Mouse (Mus musculus) kidney, adult 18-20 months (tissue): ENCODE measurements around the gene Kcnh1.

ENCODE experiments used
- DNase-seq: peaks from one replicate; pipeline ENCODE4 v3.0.0; 2021

Gene Kcnh1

DNA sequence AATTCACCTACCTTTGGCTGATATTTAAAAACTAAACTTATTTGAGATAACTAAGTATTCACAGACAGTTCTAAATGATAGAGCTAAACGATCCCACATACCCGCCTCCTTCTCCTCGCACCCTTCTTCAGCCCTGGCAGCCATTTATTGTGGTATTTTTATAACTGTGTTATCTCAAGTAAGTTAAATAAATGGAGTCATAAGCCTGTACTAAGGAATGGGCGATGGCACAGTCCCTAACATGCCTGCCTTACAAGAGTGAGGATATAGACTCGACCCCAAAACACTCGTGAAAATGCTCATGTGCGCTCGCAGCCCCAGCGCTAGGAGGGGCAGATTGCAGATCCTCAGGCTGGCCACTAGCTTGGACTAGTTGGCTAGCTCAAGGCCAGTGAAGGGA is 79.3 kb downstream of the Kcnh1 start:
- no peak for DNase-seq

DNA sequence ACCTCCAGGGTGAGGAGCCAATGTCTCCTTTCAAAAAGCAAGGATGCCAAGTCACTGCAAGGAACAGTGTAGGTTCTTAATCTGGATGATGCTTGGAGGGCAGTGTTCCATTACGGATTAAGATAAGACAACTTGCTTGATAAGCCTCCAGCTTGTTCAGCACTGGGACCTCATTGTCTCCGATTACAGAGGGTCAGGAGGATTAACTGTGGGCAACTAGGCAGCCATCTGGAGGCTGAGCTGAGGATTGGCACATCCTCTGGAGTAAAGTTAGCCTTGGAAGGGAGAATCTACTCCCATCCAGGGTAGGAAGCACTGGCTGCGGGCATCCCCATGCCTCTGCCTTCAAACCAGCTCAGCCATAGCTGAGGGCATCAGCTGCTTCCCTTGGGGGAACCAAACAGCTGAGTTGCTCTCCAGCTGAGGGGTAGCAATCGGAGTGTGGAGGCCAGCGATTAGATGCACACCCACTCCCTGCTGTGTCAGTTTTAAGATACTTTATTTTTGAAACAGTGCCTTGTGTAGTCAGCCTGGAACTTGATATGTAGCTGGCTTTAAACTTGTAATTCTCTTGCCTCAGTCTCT is 87.3 kb downstream of the Kcnh1 start:
- no peak for DNase-seq

DNA sequence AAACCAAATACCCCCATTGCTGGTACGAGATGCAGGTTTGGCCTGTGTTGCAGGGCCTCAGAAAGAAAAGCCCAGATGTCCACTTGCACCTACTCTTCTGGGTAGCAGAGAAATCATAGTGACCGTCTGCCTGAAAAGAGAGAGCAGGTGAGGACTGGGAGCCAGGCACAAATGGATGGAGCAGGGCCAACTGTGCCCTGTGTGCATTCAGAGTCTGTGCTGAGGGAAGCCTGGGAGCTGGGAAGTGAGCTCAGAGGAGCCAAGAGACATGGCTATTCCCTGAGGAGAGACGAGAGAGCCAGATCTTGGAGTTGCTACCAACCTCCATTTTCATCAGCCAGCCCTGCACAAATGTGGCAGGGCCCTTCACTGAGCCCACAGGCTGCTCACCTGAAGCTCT is 93.8 kb downstream of the Kcnh1 start:
- DNase-seq, result no peak

DNA sequence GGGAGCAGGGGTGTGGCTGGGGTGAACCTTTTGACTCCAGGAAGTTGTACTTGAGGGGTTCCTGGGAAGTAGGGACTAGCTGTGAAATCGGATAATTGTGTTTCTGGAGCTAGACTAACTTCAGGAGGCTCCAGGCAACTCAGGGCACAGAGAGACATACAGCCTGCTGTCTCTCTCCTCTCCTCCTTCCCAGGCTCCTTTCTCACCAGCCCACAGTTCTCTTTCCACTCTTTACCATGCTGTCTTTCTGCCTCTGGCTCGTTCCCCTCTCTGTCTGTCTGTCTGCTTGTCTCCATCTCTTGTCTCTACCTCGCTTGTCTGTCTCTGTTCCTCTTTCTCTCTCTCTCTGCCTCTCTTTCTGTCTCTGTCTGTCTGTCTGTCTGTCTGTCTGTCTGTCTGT is 94.4 kb downstream of the Kcnh1 start:
- no peak for DNase-seq

DNA sequence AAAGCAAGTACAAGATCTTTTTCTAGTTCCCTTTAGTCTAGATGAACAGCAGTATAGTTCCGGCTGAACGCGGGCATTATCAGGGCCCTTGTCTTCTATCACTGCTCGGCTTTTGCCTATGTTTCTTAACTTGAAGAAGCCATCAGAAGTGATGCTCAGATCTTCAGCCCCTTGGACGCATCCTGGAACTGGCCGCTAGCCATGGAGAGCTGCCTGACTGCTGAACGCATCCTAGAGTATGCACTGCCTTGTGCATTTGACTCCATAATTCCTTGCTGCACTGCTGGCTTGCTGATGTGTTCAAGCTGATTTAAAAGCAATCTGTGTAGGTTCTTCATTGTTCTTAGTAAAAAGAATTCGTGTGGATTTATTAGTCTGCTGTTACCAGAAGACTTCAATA is 97.9 kb downstream of the Kcnh1 start:
- no peak for DNase-seq

DNA sequence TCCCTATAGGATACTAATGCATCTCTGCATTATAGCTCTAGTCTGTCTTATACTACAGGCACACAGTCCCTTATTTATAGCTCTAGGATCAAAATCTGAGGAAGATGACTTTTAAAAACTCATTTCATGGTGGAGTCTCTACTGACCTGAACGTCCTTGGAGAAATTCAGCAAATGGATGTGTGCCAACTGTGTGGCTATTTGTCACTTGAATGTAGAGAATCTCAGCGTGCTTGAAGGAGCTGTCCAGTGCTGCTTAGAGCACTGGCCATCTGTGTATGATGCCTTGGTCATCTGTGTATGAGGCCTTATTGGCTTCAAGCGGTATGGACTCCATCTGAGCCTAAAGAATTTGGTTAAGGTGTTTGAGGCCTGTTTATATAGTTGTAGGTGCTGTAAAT is 100.7 kb downstream of the Kcnh1 start:
- no peak for DNase-seq

DNA sequence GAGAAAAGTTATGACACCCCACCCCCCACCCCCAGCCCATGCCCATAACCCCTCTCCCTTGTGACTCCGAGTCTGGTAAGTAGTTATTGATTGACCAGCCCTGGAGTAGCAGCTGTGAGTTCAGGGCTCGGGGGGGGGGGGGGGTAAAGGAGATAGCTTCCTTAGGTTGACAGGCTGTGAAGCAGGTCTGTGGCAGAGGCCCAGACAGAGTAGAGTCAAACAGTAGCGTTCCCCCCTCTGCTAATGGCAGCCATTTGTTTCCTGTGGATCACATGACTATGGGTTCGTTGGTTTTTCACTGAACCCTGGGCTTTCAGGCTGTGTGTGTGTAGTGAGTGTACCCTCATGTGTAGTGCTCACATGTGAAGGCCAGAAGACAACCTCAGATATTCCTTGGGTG is 102.8 kb downstream of the Kcnh1 start:
- DNase-seq, result no peak

DNA sequence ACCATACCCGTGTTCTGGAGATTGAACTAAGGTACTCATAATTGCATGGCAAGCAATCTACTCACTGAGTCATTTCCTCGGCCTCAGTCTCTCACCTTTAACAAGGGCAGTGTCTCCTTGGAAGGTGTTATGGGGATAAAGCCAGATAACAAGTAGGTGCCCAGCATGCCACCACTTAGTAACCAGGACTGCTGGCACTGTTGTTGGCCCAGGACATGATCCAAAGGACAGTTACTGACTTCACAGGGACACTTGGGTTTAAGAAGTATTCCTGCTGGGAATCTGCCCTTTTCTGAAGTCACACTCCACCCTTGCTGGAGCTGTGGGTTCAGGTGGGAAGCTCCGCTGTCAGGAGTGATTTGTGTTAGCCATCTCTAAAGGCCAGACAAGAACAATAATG is 103.3 kb downstream of the Kcnh1 start:
- DNase-seq, result no peak

DNA sequence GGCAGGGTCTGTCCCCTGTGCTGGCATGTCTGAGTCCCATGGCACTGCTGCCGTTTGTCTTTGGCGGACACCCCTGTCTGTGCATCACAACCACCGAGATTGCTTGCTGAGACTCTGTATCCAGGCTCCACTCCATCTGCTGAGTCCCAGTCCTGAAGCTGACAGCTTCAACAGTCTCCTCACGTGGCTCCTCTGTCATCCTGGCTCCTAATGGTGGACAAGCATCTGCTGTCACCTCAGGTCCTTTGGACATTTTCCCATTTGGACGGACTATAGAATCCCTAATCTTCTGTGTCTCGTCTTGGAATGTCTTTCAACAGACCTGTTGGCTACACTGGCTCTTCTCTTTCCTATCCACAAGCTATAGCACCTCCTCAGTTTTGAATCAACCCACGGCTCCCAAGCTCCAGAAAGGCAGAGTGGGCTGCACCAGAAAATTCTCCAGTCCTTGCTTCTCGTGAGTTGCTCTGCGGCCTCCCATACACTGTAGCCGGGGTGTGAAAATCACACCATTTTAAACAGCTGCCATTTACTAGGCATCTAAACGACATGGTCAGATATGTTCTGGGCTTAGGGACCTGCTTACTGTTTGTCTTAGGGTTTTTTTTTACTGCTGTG is 104.8 kb downstream of the Kcnh1 start:
- DNase-seq, result no peak

DNA sequence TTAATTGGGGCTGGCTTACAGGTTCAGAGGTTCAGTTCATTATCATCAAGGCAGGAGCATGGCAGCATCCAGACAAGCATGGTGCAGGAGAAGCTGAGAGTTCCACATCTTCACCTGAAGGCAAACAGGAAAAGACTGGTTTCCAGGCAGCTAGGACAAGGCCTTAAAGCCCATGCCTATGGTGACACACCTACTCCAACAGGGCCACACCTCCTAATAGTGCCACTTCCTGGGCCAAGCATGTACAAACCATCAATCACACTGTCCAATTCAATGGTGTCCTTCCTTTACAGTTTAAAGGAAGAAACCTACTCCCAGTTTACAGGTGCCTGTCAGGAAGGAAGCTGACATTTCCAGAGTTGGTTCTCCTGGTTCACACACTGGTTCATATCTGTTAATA is 105.3 kb downstream of the Kcnh1 start:
- DNase-seq, result no peak

DNA sequence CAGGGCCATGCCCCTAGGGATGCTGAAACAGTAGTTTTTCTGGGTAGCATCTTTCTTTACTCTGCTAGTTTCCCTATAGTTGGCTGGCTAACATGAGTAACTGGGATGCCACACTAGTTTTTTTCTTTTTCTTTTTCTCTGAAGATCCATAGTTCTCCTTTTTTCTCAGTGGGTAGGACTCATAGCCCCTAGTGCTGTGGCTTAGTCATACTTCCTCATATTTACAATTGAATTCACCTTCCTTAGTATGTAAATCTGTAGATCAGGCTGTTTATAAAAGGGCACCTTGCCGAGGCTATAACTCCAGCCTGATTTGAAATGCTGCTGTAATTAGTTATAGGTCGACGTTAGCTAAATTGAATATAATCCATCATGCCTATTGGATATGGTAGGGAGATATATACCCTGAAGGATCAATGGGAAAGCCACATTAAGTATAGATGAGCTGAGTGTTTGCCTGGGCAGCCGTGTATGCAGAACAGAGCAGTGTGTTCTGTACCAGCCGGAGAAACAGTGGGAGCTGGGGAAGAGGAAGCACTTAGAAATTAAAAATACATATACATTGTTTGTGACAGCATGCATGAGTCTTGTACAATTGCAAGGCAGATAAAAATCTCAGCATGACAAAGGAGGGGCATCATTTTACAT is 107.0 kb downstream of the Kcnh1 start:
- no peak for DNase-seq

DNA sequence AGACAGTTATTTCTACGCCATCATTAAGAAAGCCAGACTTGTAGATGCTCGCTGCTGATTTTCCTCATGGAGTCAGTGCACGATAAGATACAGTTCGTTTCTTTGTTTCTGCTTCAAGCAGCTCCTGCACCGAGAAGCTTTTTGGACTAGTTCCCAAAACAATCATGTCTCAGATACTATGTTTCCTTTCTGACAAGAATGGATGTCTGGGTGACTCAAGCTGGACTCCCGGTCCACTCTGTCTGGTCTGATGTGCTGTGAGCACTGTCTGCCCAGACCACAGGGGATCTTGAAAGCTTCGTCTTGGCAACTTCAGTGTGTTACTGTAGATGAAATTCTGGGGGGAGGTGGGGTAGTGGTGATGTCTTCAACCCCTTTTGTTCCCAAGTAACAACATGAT is 109.8 kb downstream of the Kcnh1 start:
- no peak for DNase-seq

DNA sequence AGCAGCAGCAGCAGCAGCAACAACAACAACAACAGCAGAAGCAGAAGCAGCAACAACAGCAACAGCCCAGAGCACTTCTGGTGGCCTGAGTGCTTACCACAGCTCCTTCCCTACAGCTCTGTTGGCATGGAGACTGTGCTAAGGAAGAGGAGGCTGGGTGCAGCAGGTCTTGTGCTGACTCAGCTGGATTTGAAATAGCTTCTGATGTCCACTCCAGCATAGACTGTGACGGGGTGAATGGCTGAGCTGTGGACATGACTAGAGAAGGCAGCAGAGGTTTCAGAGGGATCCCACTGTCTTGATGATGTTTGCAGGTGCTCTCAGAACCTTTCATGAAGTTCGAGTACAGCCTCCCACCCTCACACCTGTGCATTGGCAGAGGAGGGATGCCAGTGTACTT is 113.0 kb downstream of the Kcnh1 start:
- DNase-seq, result no peak

DNA sequence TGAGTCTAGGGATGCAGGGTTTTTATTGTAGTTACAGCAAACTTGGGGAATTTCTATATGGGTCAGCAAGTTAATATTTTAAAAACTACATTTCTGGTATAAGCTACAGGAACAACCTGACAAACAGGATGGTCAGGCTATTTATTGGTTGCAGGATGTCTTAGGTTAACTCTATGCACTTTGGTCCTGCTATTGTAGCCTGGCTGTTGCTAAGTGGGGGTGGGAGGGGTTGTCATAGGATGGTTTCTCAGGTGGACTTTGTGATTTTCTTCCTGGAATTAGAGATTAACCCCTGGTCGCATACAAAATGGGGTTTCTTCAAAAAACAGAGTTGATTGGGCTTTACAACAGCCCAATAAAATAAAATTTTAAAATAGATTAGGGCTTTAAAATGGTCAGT is 114.6 kb downstream of the Kcnh1 start:
- no peak for DNase-seq

DNA sequence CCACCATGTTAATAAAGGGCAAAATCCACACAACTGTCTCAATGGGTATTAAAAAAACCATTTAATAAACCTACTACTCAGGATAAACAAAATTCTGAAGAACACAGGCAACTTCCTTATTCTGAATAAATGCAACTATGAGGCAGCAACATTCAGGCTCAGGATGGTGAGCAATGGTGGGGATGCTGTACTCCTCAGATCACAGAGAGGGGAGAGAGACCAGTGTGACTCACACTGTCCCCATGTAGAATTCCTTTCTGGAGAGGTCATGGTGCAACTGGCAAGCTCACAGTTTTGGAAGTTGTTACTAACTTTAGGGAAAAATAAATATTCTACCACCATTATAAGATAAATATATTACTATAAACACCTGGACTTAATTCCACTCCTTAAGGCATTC is 116.5 kb downstream of the Kcnh1 start:
- no peak for DNase-seq

DNA sequence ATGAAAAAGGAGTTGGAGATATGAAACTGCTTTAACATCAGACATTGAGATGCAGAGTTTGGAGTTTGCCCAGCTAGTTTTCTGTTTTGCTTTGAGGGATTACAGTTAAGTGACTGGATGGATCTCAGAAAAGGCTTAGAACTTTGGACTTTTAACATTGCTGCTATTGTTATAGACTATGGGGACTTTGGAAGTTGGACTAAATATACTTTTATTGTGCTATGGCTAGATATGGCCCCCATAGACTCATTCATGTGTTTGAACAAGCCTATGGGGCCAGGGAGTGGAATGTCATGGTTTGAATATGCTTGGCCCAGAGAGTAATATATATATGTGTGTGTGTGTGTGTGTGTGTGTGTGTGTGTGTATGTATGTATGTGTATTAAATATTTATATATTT is 120.7 kb downstream of the Kcnh1 start:
- no peak for DNase-seq

DNA sequence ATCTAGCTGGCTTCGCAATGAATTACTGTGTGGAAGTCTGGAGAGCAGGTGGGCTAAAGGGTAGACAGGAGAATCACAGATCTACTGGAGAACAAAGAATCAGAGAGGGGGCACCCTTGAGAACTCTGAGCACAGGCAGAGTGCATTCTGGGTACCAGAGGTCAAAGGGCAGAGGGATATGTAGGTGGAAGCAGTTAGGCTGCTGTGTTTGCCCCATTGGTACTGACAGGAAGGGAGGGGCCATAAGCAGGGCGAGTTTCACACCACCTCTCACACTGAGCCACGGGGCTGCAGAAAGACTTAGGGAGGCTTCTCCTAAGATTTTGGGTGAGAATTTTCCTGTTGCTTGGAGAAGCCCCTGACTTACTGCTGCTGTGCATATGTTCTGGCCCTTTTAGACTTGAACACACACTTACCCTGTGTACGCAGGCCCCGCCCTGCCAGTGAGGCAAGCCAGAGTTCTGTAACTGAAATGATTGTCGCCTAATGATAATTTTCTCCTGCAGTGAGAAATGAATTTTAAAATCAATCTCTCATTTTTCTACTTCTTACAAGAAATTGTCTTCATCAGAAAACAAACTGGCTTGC is 121.4 kb downstream of the Kcnh1 start:
- no peak for DNase-seq

DNA sequence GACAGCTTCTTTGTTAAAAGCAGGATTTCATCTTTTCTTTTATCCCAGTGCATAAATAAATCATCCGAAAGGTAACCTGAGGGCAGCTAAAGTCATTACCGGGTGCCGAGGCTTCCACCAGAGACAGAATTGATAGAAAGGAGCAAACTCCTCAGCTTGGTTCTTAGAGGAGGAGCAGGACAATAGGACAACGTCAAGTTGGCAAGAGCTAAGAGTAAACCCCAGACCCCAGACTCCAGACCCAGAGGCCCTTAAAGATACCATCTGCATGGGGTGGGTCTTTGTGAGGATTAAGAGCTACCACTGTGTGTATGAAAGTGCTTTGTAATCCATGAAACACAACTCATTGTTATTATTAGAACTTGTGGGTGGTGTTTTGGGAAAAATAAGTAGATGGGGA is 121.9 kb downstream of the Kcnh1 start:
- no peak for DNase-seq

DNA sequence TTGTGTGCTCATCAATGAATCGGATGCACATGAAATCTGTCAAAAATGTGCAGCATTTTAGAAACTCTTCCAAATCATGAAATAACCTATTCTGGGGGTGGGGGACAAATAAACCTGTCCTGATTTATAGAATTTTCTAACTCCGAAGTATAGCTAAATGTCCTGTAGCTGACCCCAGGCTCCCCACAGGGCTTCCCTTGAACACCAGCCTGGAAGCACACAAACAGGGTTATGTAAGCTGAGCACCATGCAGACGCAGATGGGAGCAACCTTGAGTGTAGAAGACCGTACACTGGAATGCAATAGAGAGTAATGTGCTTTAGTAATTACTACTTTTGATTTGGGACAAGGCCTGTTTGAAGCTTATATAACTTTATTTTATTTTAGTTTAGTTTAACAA is 122.4 kb downstream of the Kcnh1 start:
- DNase-seq, result no peak

DNA sequence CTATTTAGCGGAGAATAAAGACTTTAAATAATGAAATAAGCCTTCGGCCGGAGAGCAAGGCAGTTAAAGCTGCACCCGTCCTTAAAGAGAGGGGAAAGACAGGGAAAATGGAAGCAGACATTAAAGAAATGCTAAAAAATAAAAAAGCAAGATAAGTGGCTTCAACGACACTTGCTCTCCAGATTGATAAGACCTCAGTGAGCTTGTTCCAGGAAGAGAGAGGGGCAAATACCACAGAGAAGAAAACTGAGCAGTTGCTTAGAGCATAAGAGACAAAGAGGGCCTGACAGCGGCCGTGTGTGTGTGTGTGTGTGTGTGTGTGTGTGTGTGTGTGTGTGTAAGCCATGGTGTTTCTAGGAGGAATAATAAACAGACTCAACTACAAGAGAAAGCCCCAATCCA is 123.0 kb downstream of the Kcnh1 start:
- DNase-seq, result no peak

DNA sequence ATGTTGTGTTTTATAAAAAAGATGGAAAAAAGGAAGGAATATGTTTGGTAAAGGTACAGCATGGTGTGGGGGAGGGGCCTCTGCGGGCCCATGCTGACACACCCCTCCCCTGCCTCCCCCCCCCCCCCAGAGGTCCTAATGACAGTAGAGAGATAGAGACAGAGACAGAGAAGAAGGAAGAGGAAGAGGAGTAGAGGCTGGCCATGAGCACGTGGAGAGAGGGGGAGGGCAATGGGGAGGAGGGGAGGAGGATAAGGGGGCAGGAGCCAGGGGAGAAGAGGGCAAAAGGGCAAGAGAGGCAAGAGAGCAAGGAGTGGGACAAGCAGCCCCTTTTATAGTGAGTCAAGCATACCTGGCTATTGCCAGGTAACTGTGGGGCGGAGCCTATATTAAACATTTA is 123.5 kb downstream of the Kcnh1 start:
- no peak for DNase-seq

DNA sequence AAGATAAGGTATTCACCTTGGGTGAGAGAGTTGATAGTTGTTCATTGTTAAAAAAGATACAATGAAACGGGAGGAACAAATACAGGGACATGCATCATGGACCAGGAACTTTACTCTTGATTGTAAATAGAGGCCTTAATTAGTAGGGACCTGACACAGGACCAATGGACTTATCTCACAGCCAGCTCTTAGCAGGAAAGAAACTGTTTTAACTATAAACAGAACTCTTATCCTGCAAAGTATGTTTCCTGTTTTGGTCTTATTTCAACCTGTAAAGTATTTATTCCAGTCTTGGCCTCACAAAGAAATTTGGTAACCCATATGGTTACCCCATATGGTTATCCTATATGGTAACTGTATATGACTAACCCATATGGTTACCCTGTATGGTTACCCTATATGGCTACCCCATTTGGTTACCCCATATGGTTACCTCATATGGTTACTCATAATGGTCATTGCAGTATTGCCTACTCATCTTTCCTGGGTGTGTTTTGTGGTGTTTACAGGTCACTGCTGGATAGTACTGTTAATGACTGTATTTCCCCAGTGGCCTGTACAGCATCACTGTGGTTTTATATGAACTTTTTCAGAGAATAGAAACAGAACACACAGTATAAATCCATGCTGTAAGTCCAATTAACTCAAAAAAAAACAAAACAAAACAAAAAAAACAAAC is 125.0 kb downstream of the Kcnh1 start:
- DNase-seq, result no peak

DNA sequence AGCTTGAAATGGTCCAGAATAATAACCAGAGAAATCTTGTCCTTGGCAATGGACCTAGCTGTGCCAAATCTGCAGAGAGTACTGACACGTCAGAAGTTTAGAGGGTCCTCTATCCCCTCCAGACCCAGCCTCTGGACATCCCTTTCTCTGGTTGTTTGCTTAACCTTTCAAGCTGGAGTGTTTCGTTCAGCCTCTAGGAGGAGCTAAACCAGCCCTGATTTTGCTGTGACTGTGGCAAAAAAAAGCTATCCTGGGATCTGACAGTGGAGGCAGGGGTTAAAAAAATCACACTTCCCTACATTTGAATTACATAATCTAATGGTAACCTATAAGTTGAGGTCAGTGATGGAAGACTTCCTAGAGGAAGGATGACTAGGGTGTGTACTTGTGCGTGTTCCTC is 133.6 kb downstream of the Kcnh1 start:
- no peak for DNase-seq

DNA sequence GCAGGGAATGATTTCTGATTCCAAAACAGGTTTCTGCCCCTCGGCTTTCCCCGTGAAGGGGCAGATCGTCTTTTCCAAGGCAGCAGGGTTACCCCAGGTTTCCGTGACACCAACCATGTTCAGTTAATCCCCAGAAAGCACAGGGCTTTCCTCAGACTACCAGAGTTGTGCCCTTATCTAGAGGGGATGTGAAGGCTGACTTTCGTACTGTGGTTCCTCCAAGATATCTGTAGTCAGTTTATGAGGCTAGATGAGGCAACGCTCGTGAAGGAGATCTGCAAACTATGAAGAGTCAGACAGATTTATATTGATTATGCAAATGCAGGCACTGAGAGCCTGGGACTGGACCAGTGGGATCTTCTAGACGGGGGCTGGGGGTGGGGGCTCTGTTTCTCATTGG is 136.5 kb downstream of the Kcnh1 start:
- DNase-seq, result no peak
